Mouse (Mus musculus) G1E-ER4 (cell line): ENCODE data around the gene Mri1. TPM values are rescaled to one million over a fixed set of nuclear protein-coding genes. Genes with fewer than 3 reads are reported as not detected.

Experiments used
- GATA1 ChIP-seq: IDR thresholded peaks from one replicate; pipeline ENCODE4 v1.8.0; 2012; ENCODE audit warnings: low read length, inconsistent platforms
- polyA plus RNA-seq: library from polyadenylated mRNA; stranded (reverse); fragments of >175 nt; gene quantifications from 2 replicates; pipeline ENCODE4 v1.2.3, GENCODE M21; 2012

Gene Mri1
- 73.1 and 105 TPM in 2 replicates for polyA plus RNA-seq

DNA sequence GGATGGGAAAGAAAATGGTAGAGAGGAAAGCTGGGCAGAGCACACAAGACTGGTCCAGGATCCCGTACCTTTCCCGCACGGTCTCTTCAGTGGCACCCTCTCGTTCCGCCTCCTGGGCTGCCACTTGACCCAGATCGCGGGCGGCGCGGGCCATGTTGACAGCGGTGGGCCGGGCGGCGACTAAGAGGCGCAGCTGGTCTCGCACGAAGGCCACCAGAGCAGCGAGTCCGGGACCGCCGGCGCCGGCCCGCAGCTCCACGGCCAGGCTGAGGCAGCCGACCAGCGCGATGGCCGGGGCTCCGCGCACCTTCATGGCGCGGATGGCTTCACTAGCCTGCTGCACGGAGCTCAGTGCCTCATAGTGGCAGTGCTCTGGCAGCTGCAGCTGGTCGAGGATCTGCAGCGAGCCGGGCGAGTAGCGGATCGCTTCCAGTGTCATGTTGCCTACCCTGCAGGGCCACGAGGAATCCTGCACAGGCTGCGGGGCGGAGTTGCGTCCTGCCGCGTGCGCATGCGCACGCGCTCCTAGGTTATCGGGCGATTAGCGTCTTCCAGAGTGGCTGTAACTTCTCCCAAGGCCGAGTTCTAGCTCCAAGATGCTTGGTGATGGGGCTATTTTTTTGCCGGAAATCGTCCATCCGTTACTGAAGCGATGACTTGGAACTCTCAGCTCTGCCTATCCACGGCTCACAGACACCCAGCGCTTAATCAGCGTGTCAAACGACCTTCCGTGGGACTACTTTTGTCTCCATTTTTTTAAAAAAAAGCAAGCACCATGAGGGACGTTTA, at the start of gene Mri1:
Mri1 (minus strand) TSS at position 505 of the 789 bp plus-strand sequence.
- TF ChIP-seq GATA1, result no peak

GRCm38 (mm10) chr8:84303951-84304350, 46.8 kb upstream of the Mri1 start:
- TF ChIP-seq GATA1, result no peak

- no peak for TF ChIP-seq GATA1
Measured at GRCm38 (mm10) chr8:84297029-84297785, 40.1 kb upstream of the Mri1 start.

DNA sequence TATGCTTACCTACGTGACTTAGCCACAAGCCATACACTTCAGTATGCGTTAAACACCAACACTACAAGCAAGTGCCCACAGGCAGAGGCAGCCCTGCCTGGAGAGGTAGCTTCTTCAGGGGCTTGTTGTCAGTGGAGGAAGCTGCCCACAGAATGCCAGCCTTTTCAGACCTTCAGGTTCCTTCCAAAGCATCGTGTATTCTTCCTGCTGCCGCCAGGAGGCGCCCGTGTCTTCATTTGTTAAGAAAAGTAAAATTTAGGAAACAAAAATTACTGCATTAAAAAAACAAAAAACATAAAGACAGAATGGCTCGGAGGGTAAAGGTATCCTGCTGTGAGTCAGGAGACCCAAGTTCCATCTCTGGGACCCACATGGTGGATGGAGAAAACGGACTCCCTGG, 34.6 kb upstream of the Mri1 start:
- TF ChIP-seq GATA1, result no peak

DNA sequence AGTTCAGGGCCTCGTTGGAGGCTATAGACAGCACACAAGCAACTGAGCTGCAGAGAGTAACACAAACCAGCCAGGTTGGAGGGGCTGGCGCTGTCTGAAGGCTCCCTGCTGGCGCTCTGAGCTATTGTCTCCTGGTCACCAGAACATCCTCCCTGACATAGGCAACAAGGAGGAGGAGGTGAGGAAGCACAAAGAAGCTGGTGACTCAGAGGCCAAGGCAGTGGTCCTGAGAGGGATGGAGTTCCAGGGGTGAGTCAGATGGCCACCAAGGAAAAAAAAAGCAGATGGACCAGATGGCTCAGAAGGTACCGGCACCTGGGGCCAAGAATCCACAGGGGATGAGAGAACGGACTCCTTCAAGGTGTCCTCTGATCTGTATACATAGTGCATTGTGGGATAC, 34.0 kb upstream of the Mri1 start:
- TF ChIP-seq GATA1, result no peak

- TF ChIP-seq GATA1, result no peak
Measured at GRCm38 (mm10) chr8:84288892-84289291, 31.8 kb upstream of the Mri1 start.

- no peak for TF ChIP-seq GATA1
Measured at GRCm38 (mm10) chr8:84284608-84285063, 27.5 kb upstream of the Mri1 start.

DNA sequence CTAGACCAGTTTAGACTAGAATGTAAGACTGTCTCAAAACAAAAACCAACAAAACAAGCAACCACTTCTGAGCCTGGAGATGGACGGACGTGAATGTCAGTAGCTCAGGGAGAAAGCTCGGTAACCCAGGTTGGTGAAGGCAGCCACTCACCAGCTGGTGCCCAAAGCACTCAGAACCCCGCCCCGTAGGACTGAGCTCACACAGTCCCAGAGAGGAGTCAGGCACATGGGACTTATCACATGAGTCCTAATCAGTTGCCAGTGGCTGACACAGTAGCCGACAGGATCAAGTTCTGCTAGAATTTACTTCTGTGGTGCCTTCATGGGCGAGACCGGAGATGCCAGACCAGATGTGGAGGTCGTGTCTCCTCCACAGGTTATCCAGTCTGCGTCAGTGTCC, 23.7 kb upstream of the Mri1 start:
- TF ChIP-seq GATA1, result no peak

GRCm38 (mm10) chr8:84276447-84276846, 19.3 kb upstream of the Mri1 start:
- no peak for TF ChIP-seq GATA1

GRCm38 (mm10) chr8:84273968-84274367, 16.8 kb upstream of the Mri1 start:
- TF ChIP-seq GATA1, result no peak

DNA sequence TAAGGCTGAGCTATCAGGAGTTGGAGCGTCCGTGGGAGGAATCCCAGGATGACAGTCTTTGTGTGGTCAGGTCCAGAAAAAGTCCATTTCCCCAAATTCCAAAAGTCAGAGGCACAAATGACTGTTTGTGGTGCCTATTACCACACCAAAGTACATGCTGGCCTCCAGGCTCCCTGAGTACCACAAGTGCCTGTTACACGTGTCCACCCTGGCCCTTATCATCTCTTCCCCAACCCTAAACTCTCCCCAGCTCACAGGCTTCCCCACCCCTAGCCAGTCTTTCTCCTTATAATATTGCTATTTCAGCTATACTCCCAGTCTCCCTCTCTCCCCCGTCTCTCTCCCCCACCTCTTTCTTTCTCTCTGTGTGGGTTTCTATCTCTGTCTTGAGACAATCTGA, 15.2 kb upstream of the Mri1 start:
- no peak for TF ChIP-seq GATA1

DNA sequence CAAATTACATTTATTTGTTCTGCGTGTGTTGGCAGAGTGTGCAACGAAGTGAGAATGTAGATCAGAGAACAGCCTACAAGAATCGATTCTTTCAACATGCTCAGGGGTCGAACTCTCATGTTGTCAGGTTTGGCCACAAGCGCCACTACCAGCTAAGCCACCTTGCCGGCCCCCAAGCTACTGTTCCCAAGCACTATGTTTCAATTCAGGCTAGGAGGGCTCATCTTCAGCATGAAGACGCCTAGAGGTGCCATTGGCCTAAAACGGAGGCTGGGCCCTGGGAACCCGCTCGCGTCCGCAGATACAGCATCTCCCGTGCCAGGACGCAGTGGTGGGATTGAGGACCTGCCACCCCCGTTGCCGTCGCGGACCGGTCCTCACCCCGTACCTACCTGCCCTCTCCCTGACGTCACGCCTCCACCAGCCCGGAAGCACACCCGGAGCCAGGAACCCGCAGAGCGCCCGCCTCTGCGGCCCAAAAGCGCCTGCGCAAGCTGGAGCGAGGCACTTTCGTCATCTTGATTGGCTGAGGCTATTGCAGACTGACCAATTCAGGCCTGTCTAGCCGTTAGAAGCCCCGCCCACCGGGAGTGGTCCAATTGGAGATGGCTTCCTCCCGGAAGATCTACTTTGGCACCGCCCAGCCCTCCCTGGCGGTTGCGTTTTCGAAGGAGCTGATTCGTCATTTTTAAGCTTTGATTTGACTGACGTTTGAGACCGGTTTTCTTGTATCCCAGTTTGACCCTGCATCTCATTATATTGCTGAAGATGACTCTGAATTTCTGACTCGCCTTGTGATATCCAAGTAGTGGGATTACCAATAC, 13.0 kb upstream of the Mri1 start, which contains the start of gene Ccdc130:
Ccdc130 (minus strand) TSS at position 431 of the 824 bp plus-strand sequence.
- TF ChIP-seq GATA1, result no peak

- TF ChIP-seq GATA1, result no peak
Measured at GRCm38 (mm10) chr8:84261098-84261497, 4.0 kb upstream of the Mri1 start.

DNA sequence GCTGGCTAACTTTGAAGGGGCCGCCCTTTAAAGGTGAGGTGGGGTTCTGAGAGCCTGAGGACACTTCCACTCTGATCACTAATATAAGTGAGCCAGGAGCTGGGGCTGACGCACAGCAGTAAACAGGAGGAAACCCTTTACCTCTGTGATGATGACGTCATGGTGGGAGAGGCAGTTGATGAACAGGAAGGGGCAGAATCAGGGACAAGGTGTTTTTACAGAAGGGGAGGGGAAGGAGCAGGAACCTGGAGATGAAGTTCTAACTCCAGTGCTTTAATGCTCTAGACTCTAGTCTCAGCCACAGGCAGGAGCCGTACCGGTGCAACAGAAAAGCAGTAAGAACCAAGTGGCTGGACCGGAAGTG, 686 bp downstream of the Mri1 start:
- TF ChIP-seq GATA1, result no peak

GRCm38 (mm10) chr8:84255858-84256257, 1.3 kb downstream of the Mri1 start:
- TF ChIP-seq GATA1, result no peak
